Mouse (Mus musculus) G1E (cell line): ENCODE measurements around the gene Rec8. TPM values are rescaled to one million over a fixed set of nuclear protein-coding genes. Genes with fewer than 3 reads are reported as not detected.

Source experiments
- ATAC-seq: 2 replicates; pipeline ENCODE4 v1.8.0; 2016; ENCODE audit warnings: mild to moderate bottlenecking; ENCODE audit not compliant: insufficient number of reproducible peaks, poor library complexity, low FRiP score, severe bottlenecking; ENCODE audit errors: extremely low read depth
- DNase-seq: peaks from one replicate; pipeline ENCODE4 v3.0.0; 2012; ENCODE audit warnings: low spot score
- H3K27me3 ChIP-seq: 2 replicates; pipeline ENCODE4 v1.6.1; 2012; ENCODE audit warnings: mild to moderate bottlenecking, low read length, inconsistent platforms; ENCODE audit not compliant: insufficient read depth
- H3K36me3 ChIP-seq: replicated peaks from 2 replicates; pipeline ENCODE3; 2012; ENCODE audit warnings: mild to moderate bottlenecking, inconsistent platforms
- H3K4me1 ChIP-seq: 2 replicates; pipeline ENCODE4 v1.6.1; 2012; ENCODE audit warnings: low read depth, low read length, inconsistent platforms, mixed read lengths; ENCODE audit not compliant: insufficient read depth
- H3K4me3 ChIP-seq: 2 replicates; pipeline ENCODE4 v1.5.1; 2012; ENCODE audit warnings: low read depth, mild to moderate bottlenecking, inconsistent platforms, low read length, moderate library complexity, mixed read lengths
- H3K9me3 ChIP-seq: replicated peaks from 2 replicates; pipeline ENCODE4 v1.6.1; 2012; ENCODE audit warnings: inconsistent platforms
- CTCF ChIP-seq: IDR thresholded peaks from 2 replicates; pipeline ENCODE4 v1.5.1; 2012; ENCODE audit warnings: low read depth, low read length, inconsistent platforms, mixed read lengths
- GATA1 ChIP-seq: IDR thresholded peaks from 2 replicates; pipeline ENCODE4 v1.6.1; 2012; ENCODE audit warnings: borderline replicate concordance, low read length, inconsistent platforms, mixed read lengths
- GATA2 ChIP-seq: IDR thresholded peaks from 2 replicates; pipeline ENCODE4 v1.6.1; 2012; ENCODE audit warnings: low read depth, low read length, inconsistent platforms, borderline replicate concordance
- POLR2AphosphoS5 ChIP-seq: IDR thresholded peaks from 2 replicates; pipeline ENCODE4 v1.6.1; 2012; ENCODE audit warnings: low read depth, low read length, inconsistent platforms; ENCODE audit not compliant: insufficient replicate concordance
- TAL1 ChIP-seq: conservative IDR thresholded peaks from 2 replicates; pipeline ENCODE4 v1.6.1; 2012; ENCODE audit warnings: low read depth, low read length, inconsistent platforms, mixed read lengths
- polyA plus RNA-seq: library from polyadenylated mRNA; stranded (reverse); fragments of >175 nt; gene quantifications from 2 replicates; pipeline ENCODE4 v1.2.3, GENCODE M21; 2012
- total RNA-seq, 2 experiments: library from RNA; stranded (forward) in 1 of 2; stranded (reverse) in 1 of 2; fragments of 200-1000 nt in 1 of 2; fragments of >200 nt in 1 of 2; fragmentation: Nextera tagmentation in 1 of 2; gene quantifications; 2 replicates each; pipeline ENCODE4 v1.2.3; 2014 to 2017

The Rec8 gene
- total and polyA plus RNA-seq, 3 experiments: 89.9 to 144 (median 123) TPM

GRCm38 (mm10) chr14:55604823-55605222 lies 13.0 kb upstream of the Rec8 start:
- H3K9me3 ChIP-seq: no peaks in the 10 kb centered on the region
- DNase-seq: no peak
- TF ChIP-seq GATA1 (no peak), POLR2AphosphoS5 (no peak), CTCF (no peak), TAL1 (no peak), GATA2 (no peak)
- ATAC-seq: no peak
- H3K4me3 ChIP-seq: peak overlapping the region; percentile 71
- H3K4me1 ChIP-seq: peaks cover 78% of the 10 kb centered on the region
- peaks cover 87% of the 10 kb centered on the region for H3K36me3 ChIP-seq
- no peaks in the 10 kb centered on the region for H3K27me3 ChIP-seq

DNA sequence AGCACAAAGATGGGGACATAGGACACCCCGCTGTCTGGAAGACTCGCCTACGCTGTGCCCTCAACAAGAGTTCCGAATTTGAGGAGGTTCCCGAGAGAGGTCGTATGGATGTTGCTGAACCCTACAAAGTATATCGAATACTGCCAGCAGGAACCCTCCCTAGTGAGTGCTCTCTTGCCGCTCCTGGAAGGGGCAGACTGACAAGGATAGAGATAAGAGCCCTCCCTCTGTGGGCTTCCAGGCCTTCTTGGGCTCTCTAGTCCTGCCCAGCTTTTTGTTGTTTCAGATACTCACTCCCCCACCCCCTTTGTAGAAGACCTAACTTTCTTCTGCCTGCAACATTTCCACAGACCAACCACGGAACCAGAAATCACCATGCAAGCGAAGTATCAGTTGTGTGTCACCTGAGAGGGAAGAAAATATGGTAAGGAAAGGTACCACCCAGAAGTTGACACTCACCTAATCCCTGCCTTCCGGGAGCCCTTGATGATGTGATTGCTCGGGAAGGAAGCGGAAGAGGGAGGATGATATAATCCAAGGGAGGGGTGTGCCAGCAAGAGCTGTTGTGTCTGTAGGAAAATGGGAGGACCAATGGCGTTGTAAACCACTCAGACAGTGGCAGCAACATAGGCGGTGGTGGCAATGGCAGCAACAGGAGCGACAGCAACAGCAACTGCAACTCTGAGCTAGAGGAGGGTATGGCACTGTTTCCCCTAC lies 11.9 kb upstream of the Rec8 start:
- ATAC-seq: no peak
- H3K9me3 ChIP-seq: no peaks in the 10 kb centered on the region
- H3K4me1 ChIP-seq: peaks cover 80% of the 10 kb centered on the region
- no peaks in the 10 kb centered on the region for H3K27me3 ChIP-seq
- DNase-seq: no peak
- H3K4me3 ChIP-seq: peak overlapping the region; percentile 17; the same call in 1 of the 2 replicates
- peaks cover 86% of the 10 kb centered on the region for H3K36me3 ChIP-seq
- TF ChIP-seq GATA2: no peak
- TF ChIP-seq POLR2AphosphoS5: no peak
- no peak for TF ChIP-seq GATA1
- TF ChIP-seq CTCF: no peak
- no peak for TF ChIP-seq TAL1

- no peak overlapping the region; the same call in 1 of the 2 replicates for H3K4me3 ChIP-seq
- H3K4me1 ChIP-seq: peaks cover 73% of the 10 kb centered on the region
- H3K9me3 ChIP-seq: no peaks in the 10 kb centered on the region
- peaks cover 64% of the 10 kb centered on the region for H3K36me3 ChIP-seq
- no peak for DNase-seq
- no peak for ATAC-seq
- H3K27me3 ChIP-seq: no peaks in the 10 kb centered on the region
- TF ChIP-seq TAL1 (no peak), GATA2 (no peak), POLR2AphosphoS5 (no peak), GATA1 (no peak), CTCF (no peak)
Measured at GRCm38 (mm10) chr14:55608339-55608738, 9.5 kb upstream of the Rec8 start.

- H3K4me1 ChIP-seq: peaks cover 70% of the 10 kb centered on the region
- ATAC-seq (no peak), DNase-seq (no peak)
- no peaks in the 10 kb centered on the region for H3K9me3 ChIP-seq
- H3K36me3 ChIP-seq: peaks cover 27% of the 10 kb centered on the region
- TF ChIP-seq TAL1: no peak
- TF ChIP-seq CTCF: no peak
- TF ChIP-seq GATA2: no peak
- no peak overlapping the region for H3K4me3 ChIP-seq
- H3K27me3 ChIP-seq: no peaks in the 10 kb centered on the region
Measured at GRCm38 (mm10) chr14:55613346-55613745, 4.5 kb upstream of the Rec8 start.

GRCm38 (mm10) chr14:55614565-55615178 lies 3.2 kb upstream of the Rec8 start:
- Histone ChIP-seq H3K4me3 (no peak overlapping the region), H3K27me3 (no peaks in the 10 kb centered on the region), H3K4me1 (peaks cover 77% of the 10 kb centered on the region), H3K36me3 (peaks cover 21% of the 10 kb centered on the region), H3K9me3 (no peaks in the 10 kb centered on the region)
- ATAC-seq: peak; percentile 19
- TF ChIP-seq TAL1: peak; percentile 64
- TF ChIP-seq GATA2: no peak
- peak; percentile 30 for DNase-seq

DNA sequence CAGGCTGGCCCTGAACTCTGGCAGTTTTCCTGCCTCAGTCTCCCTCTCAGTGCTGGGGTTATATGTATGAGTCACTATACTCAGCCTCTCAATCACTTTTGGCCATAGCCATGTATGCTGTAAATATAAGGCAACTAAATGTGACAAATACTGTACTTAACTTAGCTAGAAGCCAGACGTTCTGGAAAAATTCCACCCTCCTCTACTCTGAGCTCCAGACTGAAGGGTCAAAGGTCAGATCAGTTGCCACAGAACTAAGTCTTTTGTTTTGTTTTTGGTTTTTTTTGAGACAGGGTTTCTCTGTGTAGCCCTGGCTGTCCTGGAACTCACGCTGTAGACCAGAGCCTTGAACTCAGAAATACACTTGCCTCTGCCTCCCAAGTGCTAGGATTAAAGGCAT lies 2.0 kb upstream of the Rec8 start:
- DNase-seq: no peak
- Histone ChIP-seq H3K36me3 (peaks cover 22% of the 10 kb centered on the region), H3K4me1 (peaks cover 81% of the 10 kb centered on the region), H3K4me3 (no peak overlapping the region), H3K27me3 (no peaks in the 10 kb centered on the region), H3K9me3 (no peaks in the 10 kb centered on the region)
- ATAC-seq: no peak
- TF ChIP-seq GATA2 (no peak), CTCF (no peak), GATA1 (no peak), POLR2AphosphoS5 (no peak), TAL1 (no peak)
